Mouse (Mus musculus) A20 (cell line): ENCODE data around the gene Adam4.
"Not testable (repeated sequence)": the region's sequence is repeated elsewhere in the genome, so short reads cannot be mapped to it uniquely, and the experiment has no call there.

ENCODE experiments used
- DNase-seq: peaks from one replicate; pipeline ENCODE4 v3.0.0-alpha.2; 2011; ENCODE audit warnings: low read depth, low spot score

Gene Adam4

GRCm38 (mm10) chr12:81421846-81422245 is at the start of gene Adam4:
TSS of gene Adam4 (minus strand) at chr12:81421946.
- DNase-seq = no peak

GRCm38 (mm10) chr12:81459051-81459450 is 37.3 kb upstream of the Adam4 start:
- not testable (repeated sequence) for DNase-seq

- DNase-seq = not testable (repeated sequence)
Measured at GRCm38 (mm10) chr12:81438985-81439384, 17.2 kb upstream of the Adam4 start.

- not testable (repeated sequence) for DNase-seq
Measured at GRCm38 (mm10) chr12:81434778-81435177, 13.0 kb upstream of the Adam4 start.

GRCm38 (mm10) chr12:81413211-81413610 is 8.5 kb downstream of the Adam4 start:
- no peak for DNase-seq

GRCm38 (mm10) chr12:81408966-81409365 is 12.8 kb downstream of the Adam4 start:
- DNase-seq = no peak

- peak; percentile 74 for DNase-seq
Measured at GRCm38 (mm10) chr12:81402187-81402586, 19.6 kb downstream of the Adam4 start.

- not testable (repeated sequence) for DNase-seq
Measured at GRCm38 (mm10) chr12:81379364-81379763, 42.4 kb downstream of the Adam4 start, which contains the start of gene Gm4787. TSS of gene Gm4787 (minus strand) at chr12:81379464.
